Mouse (Mus musculus): ENCODE measurements around the gene Adamts9. TPM values are rescaled to one million over a fixed set of nuclear protein-coding genes. Genes with fewer than 3 reads are reported as not detected.

The Adamts9 gene
- 0.55 TPM for polyA plus RNA-seq (2017; shearing (Covaris generic))

DNA sequence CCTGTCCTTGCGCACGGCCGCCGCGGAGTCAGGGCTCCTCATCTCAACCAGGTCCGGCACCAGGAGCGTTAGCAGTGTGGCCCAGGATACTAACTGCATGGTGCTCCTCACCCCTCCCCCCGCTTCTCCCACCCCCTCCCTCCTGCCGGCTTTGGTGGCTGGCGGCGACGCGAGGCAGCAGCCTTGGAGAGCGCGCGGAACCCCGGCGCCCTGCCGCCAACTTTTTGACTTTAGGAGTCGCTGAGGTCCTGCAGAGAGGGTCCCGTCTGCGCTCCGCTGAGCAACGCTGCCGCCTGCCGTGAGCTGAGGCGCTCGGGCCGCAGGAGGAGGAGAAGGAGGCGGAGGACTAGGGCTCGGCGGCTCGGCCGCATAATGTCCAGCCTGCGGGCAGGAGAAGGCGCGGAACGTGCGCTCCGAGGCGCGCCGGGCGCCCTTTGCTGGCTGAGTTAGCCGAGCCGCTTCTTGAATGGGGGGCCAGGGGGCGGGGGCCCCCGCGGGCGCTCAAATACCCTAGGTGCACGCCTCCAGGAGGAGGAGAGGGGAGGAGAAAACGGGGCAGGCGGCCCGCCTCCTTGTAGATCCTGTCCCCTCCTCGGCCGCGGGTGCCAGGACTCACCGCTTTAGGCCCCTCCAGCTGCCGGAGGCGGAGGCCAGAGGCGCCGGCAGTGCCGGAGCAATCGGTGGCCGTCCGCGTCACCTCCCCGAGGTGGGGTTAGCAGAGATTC lies at the start of gene Adamts9:
TSS of gene Adamts9 (minus strand) at position 436 of the 725 bp plus-strand sequence.

DNA sequence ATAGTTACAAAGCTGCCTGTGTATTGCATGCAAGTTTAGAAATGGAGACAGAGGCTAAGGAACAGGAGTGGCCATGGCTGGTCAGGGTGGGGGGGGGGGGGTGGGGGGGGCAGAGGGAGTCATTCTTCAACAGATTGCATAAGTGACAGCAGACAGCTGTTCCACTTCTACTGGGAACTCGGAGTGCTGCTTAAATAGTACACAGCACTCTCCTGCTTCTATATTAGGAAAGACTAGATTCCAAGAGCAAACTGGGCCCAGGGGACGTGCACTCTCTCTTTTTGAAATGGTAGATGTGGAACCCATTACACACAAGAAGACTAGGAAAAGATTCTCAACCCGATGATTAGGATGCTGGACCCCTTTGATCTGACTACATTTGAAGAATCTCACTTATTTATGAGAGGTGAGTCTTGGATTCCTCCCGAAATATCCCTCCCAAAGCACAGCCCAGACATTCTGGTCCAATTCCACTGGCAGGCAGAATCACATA lies 74.2 kb downstream of the Adamts9 start, which contains the start of gene Gm15737:
TSS of gene Gm15737 (plus strand) at position 269 of the 493 bp plus-strand sequence.

GRCm38 (mm10) chr6:92816311-92816751 lies 127.0 kb downstream of the Adamts9 start, which contains the start of gene A730049H05Rik:
A730049H05Rik (plus strand) TSS chr6:92816478.

Other genes starting within 250 kb of the Adamts9 start
- 0.43 TPM for gene Prickle2, start 237.3 kb downstream of the Adamts9 start, polyA plus RNA-seq (2017; shearing (Covaris generic))
- gene A730049H05Rik, start 127.0 kb downstream of the Adamts9 start, polyA plus RNA-seq (2017; shearing (Covaris generic)) = 0.24 TPM
- gene Gm15737, start 74.1 kb downstream of the Adamts9 start, polyA plus RNA-seq (2017; shearing (Covaris generic)) = not detected

Measured in effector memory CD4-positive, alpha-beta T cell, adult 7 months (primary cell).